Mouse (Mus musculus) forelimb bud, embryonic 11.5 days (tissue): ENCODE measurements at regions not wholly inside any gene's neighbourhood (a gene's known extent, or its start where the extent isn't known, plus 50 kb on each side); places are given as distances from the start of the nearest gene placed in this dataset.

Source experiments
- DNase-seq: peaks from one replicate; pipeline ENCODE4 v3.0.0-alpha.2; 2012; ENCODE audit warnings: low read depth, low spot score

- no peak for DNase-seq
These were observed 232.0 kb downstream of the Clic5 start for GRCm38 (mm10) chr17:44420098-44421070.

DNA sequence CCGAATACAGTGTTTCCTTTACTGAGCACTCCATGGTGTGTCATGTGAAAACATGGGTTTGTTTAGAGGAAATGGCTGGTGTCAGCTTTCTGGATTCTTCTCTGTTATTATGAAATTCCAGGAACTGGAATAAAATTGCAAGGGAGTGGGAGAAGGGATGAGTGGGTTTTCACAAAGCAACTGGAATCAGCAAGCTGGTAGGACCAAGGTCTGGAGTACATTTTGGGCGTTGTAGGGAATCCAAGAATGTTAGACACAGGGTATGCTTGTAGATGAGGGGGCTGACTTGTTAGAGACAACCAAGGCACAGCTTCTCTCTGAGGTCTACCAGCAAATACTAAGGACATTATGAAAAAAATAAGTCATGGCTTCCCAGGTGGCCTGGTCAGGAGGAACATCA, 233.8 kb downstream of the Clic5 start:
- no peak for DNase-seq

DNA sequence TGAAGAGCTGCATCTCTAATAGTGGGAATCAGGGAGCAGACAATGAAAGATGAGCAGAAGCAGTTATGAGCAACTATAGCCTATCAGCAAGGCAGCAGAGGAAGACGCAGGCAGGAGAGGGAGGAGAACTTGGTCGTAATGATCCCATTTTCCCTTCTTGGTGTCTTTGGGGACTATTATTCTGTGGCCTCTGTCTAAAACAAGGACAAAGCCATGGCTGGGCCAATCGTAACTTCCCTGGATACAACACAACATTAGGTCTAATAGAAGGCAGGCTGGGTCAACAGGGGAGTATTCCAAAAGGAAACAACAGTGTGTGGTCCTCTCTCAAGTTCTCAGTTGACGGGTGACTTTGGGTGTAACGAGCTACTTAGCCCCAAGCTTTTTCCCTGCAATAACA, 234.5 kb downstream of the Clic5 start:
- no peak for DNase-seq

- DNase-seq = no peak
These were observed 235.1 kb downstream of the Clic5 start for GRCm38 (mm10) chr17:44423471-44423985.

- DNase-seq = peak; percentile 91
These were observed 244.3 kb downstream of the Clic5 start for GRCm38 (mm10) chr17:44432524-44433295.

DNA sequence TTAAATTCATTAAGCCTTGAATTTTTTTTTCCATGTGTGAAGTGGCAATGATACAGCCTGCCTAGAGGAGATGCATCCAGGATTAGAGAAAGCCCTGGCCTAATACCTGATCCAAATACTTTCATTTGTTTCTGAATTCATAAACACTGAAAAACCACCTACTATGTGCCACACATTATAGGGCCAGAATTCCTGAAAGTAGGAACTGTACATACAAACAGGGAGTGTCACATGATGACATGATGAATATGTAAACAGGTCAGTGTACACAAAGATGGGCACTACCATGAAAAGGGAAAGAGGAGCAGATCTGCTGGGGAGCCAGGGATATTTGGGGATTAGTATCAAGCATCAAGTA, 244.9 kb downstream of the Clic5 start:
- no peak for DNase-seq

DNA sequence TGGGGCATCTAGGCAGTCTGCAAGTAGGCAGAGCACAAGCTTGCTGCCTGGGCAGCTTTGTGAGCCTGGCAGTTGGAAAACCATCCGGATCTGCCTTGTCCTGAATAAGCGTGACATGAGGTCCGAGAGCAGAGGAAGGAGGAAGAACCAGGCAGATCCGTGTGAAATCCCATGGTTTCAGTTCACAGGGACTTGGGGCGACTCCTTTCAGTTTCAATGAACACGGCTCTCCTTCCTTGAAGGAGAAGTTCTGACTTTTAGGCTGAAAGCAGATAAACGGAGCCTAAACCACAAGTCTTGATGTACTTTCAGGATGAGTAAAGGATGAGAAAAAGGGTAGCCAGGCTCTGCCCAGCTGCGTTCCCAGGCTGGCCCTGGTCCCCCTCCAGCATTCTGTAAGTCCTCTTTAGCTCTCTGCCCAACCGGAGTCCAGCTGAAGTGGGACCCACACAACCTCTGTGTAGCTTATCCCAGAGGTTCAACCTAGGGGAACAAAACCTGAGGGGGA, 248.2 kb downstream of the Clic5 start:
- no peak for DNase-seq

GRCm38 (mm10) chr17:44438526-44438925, 250.1 kb downstream of the Clic5 start:
- DNase-seq = no peak

GRCm38 (mm10) chr17:44443460-44443859, 255.1 kb downstream of the Clic5 start:
- DNase-seq = no peak

DNA sequence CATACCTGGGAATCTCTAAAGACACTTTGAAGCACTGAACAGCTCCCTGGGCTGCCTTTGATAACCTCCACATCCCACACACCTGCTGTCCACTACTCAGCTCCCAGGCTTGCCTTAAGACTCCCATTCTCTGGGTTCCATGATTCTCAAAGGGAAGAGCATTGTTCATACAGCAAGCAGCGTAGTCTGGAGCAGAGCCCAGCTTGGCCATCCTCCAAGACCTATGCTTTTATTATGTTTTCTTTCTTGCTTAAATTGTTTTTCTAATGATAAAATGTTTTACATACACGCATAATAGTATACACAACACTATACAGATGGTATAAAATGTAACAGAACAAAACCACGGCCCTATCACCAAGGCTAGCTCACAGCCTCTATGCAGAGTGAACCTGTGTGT, 257.0 kb downstream of the Clic5 start:
- DNase-seq = no peak
